Mouse (Mus musculus) left cerebral cortex, adult 8-10 months (tissue): ENCODE results near the gene Eya4. TPM values are rescaled to one million over a fixed set of nuclear protein-coding genes. Genes with fewer than 3 reads are reported as not detected.
A peak's percentile ranks its signal among the peaks of the same experiment; 100 is the strongest.

Experiments
- DNase-seq, 2 experiments: peaks; one replicate each; pipeline ENCODE4 v3.0.0; 2022; ENCODE audit warnings: low spot score in 2 of 2
- total RNA-seq, 4 experiments: library from RNA; stranded (reverse); gene quantifications; 2 replicates each; pipeline ENCODE4 v1.2.4; 2022

Eya4 gene
- total RNA-seq: 1 to 10 TPM; 4.9 to 7.0 (median 6.1) TPM

DNA sequence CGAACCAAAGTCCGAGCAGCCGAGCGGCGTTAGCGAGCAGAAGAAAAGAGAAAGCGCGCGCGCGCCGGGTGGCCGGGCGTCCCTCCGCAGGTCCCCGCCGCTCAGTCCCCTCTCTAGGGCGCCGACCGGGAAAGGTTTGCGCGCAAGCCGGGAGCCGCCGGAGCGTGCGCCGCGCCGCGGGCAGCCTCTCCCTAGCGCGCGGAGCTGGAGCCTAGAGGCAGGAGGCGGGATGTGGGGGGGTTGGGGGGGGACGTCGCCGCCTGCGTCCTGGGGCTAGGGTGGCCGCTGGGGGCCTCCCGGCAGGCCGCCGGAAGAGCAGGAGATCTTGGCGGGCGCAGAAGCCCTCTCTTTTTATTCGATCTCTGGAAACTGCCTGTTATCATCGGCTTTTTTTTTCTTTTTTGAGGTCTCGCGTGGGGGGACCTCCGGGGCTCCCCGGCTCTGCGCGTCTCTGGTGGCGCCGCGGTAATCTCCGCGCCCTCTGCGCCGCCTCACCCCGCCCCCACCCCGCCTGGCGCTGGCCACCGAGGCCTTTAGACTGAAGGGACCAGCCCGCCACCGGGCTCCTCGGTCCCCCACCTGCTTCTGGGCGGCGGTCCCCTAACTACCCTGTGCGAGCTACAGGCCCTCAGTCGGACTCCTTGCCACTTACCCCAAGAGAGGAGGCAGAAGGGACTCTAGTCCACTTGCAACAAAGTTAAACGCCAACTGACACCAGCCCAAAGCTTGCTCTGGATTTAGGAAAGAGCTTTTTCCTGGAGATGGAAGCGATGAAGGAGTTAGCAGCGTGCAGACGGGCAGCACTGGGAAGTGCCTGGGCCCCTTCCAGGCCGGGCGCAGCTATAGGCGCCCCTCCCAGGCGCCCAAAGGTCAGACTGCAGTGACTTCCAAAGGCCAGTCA, at the start of gene Eya4:
Gene Eya4, minus strand, starts transcription at position 776 of the 901 bp plus-strand sequence.
- DNase-seq: peak in 1 of 2 experiments; percentile 16

DNA sequence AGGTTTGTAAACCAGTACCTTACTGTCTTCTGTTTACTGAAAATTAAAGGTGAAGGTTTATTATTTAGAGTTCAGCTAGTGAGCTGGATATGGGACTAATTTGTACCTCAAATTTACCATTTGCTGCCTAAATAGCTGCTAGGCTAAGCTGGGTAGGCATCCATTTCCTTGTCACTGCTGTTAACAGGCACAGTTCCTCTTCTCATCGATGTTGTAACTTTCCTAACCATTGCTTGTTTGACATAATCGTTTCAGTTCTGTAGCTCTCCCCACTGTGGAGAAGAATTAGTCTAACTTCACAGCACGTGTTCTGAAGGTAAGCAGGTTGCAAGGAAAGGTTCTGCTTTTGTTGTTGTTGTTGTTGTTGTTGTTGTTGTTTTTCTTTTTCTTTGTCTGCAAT, 44.8 kb upstream of the Eya4 start:
- DNase-seq: no peak

DNA sequence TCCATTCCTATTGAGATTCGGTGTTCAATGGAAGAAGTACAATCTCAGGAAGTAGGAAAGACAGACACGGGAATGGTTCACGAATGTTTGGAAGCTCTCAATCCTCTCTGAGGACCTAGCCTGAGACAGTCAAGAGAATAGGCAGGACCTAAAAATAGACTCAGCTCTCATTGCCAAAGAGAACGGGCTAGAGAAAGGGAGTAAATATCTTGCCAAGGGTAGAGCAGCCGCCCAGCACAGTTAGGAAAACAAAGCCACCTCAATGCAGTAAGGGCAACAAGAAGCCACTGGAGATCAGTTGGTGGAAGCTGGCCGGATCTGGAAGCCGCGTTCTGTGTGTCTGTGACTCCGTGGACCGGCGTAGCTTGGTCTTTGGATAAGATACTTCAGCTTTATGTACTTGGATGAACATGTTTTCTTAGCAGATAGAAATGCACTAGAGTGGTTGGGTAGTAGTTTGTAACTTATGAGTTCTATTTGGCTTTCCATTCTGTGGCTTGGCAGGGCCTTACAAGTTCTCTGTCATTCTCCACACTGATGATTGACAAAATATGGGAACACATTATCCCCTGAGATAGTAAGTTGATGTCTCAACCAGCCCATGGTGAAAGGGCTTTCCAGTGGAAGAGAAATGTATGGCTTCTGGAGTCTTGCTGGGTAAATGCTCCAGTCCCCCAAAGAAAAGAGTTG, 44.1 kb upstream of the Eya4 start:
- DNase-seq: no peak

DNA sequence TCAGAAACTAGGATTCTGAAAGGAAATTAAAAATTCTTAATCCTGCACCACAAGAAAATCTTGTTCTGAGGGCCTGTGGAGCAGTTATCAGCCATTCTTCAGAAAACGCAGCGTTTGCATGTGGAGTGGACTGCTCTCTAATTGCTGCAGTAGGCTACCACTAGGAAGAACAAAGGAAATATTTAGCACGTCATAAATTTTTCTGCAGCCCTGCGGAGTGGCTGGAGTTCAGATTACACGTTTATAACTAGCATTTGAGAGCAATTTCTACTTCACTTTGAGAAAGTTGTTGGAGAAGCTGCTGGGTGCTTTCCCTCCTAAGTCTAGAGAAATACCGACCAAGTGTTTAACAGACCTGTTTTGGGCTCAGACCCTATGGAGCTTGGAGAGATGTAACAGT, 43.6 kb upstream of the Eya4 start:
- DNase-seq: no peak

DNA sequence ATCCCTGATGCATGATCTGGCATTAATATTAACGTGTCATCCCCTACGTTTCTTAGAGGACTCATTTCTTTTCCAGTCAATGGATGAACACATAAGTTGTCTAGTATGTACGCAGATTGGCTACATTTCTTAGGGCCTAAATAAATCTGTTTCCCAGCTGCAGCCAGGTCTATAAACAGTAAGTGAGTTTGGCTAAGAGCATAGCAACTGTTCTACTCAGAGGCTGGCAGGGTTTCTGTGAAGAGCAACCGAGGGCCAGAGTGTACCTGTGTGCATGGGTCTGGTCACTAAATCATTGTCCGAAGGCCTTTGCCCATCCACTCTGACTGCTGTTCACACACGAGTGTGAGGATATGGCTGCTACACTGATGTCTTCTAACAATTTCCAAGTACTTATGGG, 13.3 kb upstream of the Eya4 start:
- no peak for DNase-seq

DNA sequence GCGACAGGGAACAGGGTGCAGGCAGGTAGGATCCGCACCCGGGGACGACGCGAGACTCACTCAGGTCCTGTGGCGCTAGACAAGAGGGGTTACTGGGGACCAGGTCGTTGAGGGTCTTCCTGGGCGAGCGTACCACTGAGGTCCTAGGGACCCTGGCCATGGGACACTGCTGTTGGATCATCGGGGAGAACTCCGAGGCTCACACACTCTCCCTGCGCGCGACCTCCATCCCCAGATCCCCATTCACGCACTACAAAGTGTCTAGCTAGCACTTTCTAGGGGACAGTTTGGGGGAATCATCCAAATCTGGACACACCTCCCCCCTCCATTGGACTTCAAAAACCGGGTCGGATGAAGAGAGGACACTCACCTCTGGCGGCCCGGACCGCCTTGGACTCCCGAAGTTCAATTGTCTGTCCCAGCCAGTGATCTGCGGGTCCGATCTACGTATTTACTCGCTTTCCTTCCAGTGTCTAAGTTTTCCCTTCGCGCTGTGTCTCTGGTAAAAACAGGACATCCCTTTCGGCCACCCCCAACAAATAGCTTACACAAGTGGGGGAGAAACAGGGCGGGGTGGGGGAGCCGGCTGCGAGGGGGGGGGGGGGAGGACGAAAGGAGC, 1.1 kb downstream of the Eya4 start:
- DNase-seq: peak in 1 of 2 experiments; percentile 5

DNA sequence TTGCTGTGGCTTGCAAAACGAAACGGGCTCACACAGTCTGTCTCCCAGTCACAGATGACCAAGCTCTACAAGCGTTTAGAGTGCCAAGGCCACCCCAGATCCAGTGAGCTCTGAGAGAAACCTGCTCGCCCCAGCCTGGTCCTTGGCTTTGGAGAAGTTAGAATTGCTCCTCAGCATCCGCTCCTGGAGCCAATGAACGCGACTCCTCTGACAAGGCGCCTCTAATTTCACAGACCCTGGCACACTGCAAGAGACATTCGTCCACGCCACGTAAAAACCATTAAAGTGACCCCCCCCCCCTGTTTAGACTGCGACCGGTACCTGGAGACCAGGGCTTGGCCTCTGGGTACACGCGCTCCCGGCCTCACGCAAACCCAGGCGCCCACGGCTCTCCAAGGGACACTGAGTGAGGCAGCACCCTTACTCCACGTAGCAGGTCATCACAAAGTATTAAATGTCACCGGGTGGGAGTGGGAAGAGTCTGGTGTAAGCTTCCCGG, 1.6 kb downstream of the Eya4 start:
- DNase-seq: peak in 1 of 2 experiments; percentile 2

DNA sequence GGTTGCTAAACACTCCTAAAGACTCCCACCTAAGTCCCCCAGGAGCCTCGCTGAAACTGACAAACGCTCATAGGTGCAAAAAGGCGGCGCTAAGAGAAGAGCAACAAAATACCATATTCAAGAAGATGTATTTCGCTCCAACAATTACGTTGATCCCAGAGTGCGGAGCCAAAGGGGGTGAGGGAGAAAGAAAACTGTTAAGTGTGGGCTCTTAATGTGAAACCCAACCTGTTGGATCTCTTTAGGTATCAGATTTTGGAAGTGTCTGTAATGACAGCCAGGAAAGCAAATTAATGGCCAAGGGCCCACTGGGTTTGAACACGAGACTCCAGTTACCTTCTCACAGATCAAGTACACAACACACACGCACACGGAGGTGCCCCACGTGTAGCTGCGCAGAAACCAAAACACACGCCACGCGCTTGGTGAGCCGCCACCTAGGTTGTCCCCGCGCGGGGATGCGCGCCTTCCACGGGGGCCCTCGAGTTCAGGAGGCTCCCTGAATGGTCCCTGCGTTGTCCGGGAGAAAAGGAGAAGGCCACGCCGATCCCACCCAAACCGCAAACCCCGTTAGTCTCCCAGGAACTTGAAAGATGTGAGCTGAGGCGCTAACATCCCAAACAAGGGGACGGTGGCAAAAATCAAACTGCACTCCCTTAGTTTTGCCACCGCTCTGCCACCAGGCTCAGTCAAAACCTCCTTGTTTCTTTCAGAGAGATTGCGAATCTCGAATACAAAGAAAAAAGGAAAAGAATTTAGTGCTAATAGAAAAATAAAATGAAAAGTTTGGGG, 2.3 kb downstream of the Eya4 start:
- peak in 1 of 2 experiments; percentile 6 for DNase-seq

DNA sequence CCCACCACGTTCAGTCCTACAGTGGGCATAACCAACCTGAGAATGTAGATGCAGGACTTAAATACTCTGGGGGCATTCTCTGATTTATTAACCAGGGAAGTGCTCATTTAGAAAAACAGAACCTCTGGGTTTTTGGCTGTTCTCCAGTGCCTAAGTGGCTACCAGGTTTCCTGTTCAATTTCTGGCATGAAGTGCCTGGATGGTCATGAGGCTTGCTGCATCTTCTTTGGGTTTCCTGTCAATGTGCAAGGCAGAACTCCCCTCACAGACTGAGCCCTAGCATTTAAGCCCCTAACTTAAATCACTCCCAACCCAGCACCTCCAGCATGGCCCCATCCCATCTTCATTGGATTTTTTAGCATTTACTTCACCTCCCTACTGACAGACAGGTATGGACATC, 13.3 kb downstream of the Eya4 start:
- no peak for DNase-seq

DNA sequence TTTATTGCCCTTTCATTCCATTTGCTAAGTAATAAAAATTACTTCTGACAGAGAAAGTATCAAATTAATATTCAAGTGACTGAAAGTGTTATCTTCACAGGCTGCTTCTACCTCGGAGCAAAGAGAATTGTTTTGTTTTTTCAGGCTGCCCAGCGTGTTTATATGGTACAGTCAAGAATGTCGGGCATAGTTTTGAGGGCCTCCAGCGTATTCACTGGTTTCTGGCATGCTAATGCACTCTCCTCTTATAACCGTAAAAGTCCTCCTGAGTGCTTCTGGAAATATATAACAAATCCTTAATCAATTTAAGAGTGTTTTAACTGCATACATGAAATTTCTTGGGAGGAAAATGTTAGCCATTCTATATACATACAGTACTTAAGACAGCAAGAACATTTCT, 17.8 kb downstream of the Eya4 start:
- no peak for DNase-seq

DNA sequence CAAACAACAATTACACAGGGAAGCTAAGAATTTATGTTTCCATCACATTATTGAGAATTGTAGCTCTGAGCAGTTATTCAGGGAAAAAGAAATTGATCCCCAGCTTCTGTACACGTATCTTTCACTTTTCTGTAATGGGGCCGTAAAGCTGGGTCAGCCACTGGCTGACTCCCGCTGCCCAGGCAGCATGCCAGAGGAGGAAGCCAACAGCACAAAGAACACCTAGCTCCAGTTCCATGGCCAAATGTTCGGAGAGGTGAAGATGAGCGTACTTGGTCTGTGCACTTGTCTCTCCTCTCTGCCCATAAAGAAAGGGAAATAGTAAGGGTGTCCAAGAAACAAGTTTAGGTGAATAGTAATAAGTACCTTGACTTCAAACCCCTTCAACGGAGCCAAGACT, 22.9 kb downstream of the Eya4 start:
- no peak for DNase-seq

DNA sequence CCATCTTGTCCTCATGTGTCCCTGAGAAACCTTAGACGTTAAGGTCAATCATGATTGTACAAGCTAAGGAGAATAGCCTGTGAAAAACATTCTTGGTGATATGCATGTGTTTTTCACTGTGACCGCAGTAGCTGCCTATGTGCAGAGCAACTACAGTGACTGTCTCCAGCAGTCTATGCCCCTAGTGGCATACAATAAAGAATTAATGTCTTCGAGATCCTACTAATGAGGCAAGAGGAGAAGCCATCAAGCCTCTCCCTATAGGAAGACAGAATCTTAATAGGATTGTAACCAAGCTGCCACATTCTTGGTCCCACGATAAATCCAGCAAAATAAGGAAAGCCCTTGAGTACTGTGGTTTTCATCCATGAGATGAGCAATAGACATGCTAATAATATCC, 28.3 kb downstream of the Eya4 start:
- DNase-seq: no peak

DNA sequence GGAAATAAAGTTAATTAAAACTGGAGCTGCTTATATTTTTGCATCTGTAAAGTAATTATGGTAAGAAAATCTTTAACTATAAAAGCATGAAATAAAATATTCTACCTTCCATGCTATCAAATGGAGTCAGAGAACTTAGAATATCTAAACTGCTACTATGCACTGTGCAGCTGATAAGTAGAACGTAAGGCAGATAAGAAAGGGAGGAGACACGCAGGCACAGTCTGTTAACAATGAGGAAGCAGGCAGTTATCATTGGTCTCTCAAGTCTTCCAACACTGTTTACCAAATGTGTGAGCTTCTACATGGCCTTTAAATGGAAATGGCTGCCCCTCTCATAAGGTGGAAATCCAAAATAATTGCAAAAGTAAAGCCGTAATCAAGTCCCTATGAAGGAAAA, 55.0 kb downstream of the Eya4 start:
- no peak for DNase-seq

DNA sequence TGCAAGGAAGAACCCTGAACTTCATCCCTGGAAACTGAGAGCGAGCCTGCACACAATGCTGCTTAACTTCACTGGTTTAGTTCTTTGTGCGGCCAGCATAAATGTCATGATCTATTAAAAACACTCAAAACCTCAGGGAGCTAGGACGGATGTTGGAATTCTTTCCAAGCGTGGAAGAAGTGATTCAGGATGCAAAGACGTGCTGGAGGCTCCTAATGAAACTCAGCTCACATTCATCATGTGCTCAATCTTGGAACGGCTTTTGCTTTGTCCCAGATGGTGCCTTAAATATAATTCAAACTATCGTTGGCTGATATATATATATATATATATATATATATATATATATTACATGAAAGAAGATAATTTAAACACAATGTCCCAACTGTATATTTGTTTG, 58.1 kb downstream of the Eya4 start:
- no peak for DNase-seq

DNA sequence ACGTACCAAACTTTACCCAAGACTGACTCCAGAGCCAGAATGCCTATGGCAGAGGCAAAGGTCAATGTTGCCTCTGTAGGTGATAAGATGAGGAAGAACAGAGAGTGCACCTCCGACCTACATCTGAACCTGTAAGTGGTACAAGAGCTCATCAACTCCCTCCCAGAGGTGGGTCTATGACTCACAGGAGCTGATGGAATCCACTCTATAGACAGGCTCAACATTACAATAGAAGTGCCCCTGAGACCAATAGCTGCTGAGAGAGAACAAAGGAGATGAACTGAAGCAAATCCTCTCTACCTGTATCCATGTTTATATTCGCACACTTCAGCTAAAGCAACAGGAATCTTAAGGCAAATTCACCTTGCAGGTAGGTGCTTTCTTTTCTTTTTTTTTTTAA, 73.2 kb downstream of the Eya4 start:
- no peak for DNase-seq

DNA sequence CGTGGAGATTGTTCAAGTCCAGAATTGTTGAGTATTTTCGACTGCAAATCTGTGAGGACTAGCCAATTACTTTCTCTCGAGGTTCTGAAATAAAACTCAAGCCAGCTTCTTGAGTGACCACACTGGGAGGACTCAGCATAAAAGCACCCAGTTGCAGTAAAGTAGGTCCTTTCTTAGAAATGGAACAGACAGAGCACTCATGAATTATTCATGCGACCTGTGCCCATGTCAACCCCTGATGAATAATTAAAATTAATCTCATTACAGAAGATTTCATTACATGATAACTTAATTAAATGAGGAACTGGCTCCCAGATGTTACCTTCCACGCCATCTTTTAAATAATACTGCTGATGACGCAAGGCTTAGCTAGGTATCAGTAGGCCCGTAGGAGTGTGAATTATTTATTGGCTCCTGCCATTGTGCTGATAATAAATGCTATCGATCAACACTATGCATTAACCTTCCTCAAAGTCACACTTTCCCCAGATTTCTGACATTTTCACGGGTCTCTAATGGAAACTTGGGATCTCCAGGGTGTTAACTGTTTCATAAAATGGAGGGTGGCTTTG, 79.5 kb downstream of the Eya4 start:
- no peak for DNase-seq

DNA sequence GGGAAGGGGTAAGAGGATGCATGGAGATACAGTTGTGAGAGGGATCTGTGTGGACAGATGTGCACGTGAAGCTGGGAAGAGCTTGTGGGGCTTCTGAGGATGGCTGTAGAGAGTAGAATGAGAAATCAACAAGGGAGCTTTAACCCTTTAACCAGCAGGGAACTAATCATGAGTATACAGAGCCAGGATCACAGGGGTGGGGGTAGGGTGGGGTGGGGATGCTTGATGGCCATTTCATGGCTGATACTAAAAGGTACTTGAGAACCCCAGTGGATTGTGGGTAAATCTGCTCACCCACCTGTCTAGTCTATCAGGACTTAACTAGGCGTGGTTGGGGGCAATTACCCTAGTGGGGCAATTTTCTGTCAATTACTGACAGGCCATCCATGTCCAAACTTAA, 80.1 kb downstream of the Eya4 start:
- DNase-seq: no peak

DNA sequence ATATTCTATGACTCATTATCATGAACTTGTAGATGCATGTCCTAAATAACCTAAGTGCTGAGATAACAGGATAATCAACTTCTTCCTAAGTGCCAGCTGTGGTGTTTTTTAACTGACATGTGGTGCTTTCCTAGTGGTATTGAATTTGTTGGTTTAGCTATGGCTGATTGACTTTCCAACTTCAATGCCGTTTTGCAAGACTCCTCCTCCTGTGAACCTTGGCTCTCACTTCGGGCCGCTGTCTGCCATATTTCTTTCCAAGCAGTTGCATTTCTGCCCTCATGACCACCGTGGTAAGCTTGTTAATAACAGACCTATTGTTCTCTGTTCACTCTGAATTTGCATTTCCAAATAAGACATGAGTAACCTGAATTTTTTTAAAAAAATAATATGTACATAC, 98.4 kb downstream of the Eya4 start:
- no peak for DNase-seq

DNA sequence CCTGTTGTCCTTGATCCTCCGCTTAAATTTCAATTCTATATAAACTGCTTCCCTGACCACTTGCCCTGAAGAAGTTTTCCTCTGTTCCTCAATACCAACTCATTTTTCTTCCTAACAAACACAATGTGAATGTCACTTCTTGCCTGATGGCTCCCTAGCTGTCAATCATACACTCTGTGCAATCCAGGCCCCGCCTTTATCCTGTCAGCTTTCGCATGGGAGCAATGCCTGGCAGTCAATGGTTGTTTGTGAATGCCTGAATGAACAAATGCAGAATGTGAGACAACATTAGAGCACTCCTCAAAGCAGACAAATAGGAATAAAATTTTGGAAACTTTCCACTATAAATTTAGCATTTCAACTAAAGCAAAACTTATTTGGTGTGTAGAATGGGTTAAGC, 104.1 kb downstream of the Eya4 start:
- DNase-seq: no peak

DNA sequence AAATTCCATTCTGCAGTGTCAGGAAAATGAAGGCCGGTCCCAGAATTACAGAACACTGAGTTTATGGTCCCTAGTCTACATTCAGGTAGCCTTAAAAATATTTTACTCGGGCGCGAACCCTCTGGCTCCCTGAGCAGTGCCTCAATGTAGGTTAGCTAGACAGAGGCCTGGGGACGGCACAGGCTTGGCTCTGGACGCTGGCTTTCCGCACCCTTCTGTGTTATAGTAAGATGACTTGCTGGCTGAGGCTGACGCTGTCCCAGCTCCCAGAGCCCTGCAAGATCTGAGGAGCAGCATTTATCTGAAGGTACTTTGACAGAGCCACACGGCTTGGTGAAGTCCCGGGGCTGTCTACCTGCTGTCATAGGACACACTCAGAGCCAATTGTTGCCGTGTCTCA, 113.7 kb downstream of the Eya4 start:
- DNase-seq: no peak

DNA sequence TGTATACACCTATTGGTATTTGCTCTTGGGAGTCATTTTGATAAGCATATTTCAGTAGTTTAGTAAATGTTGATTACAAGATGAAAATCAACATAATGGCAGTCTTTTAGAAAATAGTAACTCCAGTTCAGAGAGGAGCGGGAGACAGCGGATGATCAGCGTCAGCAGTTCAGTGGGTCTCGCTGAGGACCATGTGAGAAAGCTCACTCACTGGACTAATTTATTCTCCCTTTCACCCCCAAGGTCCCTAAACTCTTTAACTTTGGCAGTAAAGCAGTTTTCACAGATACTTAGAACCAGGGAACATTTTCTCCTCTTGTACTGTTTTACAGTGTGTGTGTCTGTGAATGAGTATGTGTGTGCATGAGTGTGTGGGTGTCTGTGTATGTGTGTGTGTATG, 115.2 kb downstream of the Eya4 start:
- DNase-seq: no peak
